Mouse (Mus musculus): ENCODE data around the gene Myh10. TPM values are rescaled to one million over a fixed set of nuclear protein-coding genes. Genes with fewer than 3 reads are reported as not detected.
"Not testable (repeated sequence)": the region's sequence is repeated elsewhere in the genome, so short reads cannot be mapped to it uniquely, and the experiment has no call there.

The Myh10 gene
- polyA plus RNA-seq, 1 experiment from 2014 or later, result 94.9 TPM

DNA sequence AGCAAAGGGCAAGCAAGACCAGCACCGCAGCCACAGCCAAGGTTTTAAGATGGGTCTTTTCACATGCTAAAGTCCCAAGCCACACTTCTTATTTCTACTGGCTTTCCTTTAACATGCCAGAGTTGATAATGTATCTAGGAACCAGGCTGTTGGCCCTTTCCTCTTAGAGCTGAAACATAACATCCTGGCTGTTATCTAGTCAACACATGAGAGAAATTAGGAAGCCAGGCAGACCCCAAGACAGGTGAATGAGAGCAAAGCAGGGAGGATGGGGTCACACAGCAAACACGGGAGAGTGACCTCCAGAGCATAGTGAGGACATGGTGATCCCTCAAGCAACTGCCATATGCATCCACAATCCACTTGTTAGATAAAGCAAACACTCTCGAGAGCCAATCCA, 135.4 kb downstream of the Myh10 start:
- H3K4me1 ChIP-seq (ENCODE audit: control insufficient read depth, insufficient read depth, low read depth, low read length), result no peaks in the 10 kb centered on the region
- peaks cover 18% of the 10 kb centered on the region for H3K36me3 ChIP-seq (ENCODE audit: control insufficient read depth, insufficient read depth, low read length)
- H3K27ac ChIP-seq (ENCODE audit: low read depth, low read length), result no peak overlapping the region
- ATAC-seq, result no peak
- H3K9ac ChIP-seq (ENCODE audit: low read depth, low read length), result no peak overlapping the region
- no peak overlapping the region for H3K4me3 ChIP-seq (ENCODE audit: low read length)
- H3K27me3 ChIP-seq (replicated peaks; ENCODE audit: control insufficient read depth, insufficient read depth, low read length), result no peaks in the 10 kb centered on the region
- 77% methylated on average over 3 of the region's 3 CpGs for WGBS
- H3K4me2 ChIP-seq (ENCODE audit: low read length), result no peak overlapping the region
- no peaks in the 10 kb centered on the region for H3K9me3 ChIP-seq (ENCODE audit: control insufficient read depth, low read length)

DNA sequence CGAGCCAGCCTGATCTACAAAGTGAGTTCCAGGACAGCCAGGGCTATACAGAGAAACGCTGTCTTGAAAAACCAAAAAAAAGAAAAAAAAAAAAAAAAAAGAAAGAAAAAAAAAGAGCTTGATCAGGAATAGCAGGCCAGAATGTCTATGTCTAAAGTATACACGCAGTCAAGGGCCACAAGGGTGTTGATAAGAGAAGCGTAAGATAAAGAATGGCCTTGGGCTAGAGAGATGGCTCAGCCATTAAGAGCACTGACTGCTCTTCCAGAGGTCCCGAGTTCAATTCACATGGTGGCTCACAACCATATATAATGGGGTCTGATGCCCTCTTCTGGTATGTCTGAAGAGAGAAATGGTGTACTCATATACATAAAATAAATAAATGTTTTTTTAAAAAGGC, 140.2 kb downstream of the Myh10 start:
- H3K4me2 ChIP-seq (ENCODE audit: low read length); H3K27me3 ChIP-seq (replicated peaks; ENCODE audit: control insufficient read depth, insufficient read depth, low read length); H3K27ac ChIP-seq (ENCODE audit: low read depth, low read length); H3K9ac ChIP-seq (ENCODE audit: low read depth, low read length); H3K9me3 ChIP-seq (ENCODE audit: control insufficient read depth, low read length); ATAC-seq; H3K4me3 ChIP-seq (ENCODE audit: low read length); H3K4me1 ChIP-seq (ENCODE audit: control insufficient read depth, insufficient read depth, low read depth, low read length): not testable (repeated sequence)
- peaks cover 32% of the 10 kb centered on the region for H3K36me3 ChIP-seq (ENCODE audit: control insufficient read depth, insufficient read depth, low read length)
- WGBS, result 95% methylated on average over 5 of the region's 5 CpGs

DNA sequence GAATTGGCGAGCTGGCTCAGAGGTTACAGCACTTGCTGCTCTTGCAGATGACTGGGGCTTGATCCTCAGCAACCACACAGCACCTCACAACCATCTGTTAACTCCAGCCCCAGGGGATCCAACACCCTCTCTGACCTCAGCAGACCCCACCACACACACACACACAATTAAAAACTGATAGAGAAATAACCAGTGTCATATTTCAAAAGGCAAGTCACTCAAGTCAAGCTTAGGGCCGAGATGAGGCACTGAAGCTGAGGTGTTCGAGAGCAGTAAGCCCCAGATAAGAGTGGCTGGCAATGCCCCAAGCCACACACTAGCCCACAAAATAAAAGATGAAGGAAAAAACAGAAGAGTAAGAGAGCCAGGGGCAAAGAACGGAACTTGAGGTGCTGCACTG, 141.4 kb downstream of the Myh10 start:
- WGBS, result 78% methylated on average over 4 of the region's 4 CpGs
- H3K4me1 ChIP-seq (ENCODE audit: control insufficient read depth, insufficient read depth, low read depth, low read length), result no peaks in the 10 kb centered on the region
- H3K27ac ChIP-seq (ENCODE audit: low read depth, low read length), result no peak overlapping the region
- H3K4me2 ChIP-seq (ENCODE audit: low read length), result no peak overlapping the region
- H3K27me3 ChIP-seq (replicated peaks; ENCODE audit: control insufficient read depth, insufficient read depth, low read length), result no peaks in the 10 kb centered on the region
- no peak overlapping the region for H3K4me3 ChIP-seq (ENCODE audit: low read length)
- no peaks in the 10 kb centered on the region for H3K9me3 ChIP-seq (ENCODE audit: control insufficient read depth, low read length)
- peaks cover 32% of the 10 kb centered on the region for H3K36me3 ChIP-seq (ENCODE audit: control insufficient read depth, insufficient read depth, low read length)
- no peak overlapping the region for H3K9ac ChIP-seq (ENCODE audit: low read depth, low read length)
- ATAC-seq, result no peak

DNA sequence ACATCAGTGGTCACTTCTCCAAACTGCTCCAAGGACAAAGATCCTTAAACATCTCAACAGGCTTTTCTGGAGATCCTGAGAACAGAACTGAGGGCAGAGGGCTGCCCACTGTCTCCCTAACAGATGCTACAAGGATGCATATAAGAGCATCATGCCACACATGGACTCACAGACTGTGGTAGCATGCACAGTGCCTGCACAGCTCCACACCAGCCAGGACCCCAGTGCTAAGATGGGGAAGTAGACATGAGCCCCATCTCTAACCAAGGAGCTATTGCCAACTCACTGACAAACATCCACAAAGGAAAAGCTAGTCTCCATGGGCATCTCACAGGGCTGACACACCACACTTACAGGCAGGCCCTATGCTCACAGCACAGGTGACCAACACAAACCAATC, 142.2 kb downstream of the Myh10 start:
- no peaks in the 10 kb centered on the region for H3K4me1 ChIP-seq (ENCODE audit: control insufficient read depth, insufficient read depth, low read depth, low read length)
- peaks cover 28% of the 10 kb centered on the region for H3K36me3 ChIP-seq (ENCODE audit: control insufficient read depth, insufficient read depth, low read length)
- no peak overlapping the region for H3K4me2 ChIP-seq (ENCODE audit: low read length)
- H3K27ac ChIP-seq (ENCODE audit: low read depth, low read length), result no peak overlapping the region
- H3K9ac ChIP-seq (ENCODE audit: low read depth, low read length), result no peak overlapping the region
- H3K27me3 ChIP-seq (replicated peaks; ENCODE audit: control insufficient read depth, insufficient read depth, low read length), result no peaks in the 10 kb centered on the region
- ATAC-seq, result no peak
- H3K4me3 ChIP-seq (ENCODE audit: low read length), result no peak overlapping the region
- H3K9me3 ChIP-seq (ENCODE audit: control insufficient read depth, low read length), result no peaks in the 10 kb centered on the region

DNA sequence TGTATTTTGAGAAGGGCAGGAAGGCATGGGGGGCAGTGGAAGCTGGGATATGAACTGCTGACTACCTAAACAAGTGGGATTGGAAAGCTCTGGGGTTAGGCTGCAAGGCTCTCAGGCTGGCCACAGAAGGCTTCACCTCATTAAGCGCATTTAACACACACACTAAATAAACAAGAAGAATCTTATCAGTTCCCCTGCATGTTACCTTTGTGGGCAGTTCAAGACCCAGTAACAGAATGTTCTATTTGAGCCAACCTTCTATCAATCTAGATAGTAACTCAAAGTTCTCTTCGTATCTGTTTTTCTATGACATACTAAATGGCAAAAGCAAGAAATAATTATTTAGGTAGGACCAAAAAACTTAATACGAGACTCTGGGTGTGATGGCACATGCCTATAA, 143.7 kb downstream of the Myh10 start:
- 96% methylated on average over 3 of the region's 3 CpGs for WGBS
- Histone ChIP-seq H3K4me1 (ENCODE audit: control insufficient read depth, insufficient read depth, low read depth, low read length) (no peaks in the 10 kb centered on the region), H3K36me3 (ENCODE audit: control insufficient read depth, insufficient read depth, low read length) (peaks cover 29% of the 10 kb centered on the region), H3K9ac (ENCODE audit: low read depth, low read length) (no peak overlapping the region), H3K9me3 (ENCODE audit: control insufficient read depth, low read length) (no peaks in the 10 kb centered on the region), H3K4me2 (ENCODE audit: low read length) (no peak overlapping the region), H3K27ac (ENCODE audit: low read depth, low read length) (no peak overlapping the region), H3K4me3 (ENCODE audit: low read length) (no peak overlapping the region), H3K27me3 (replicated peaks; ENCODE audit: control insufficient read depth, insufficient read depth, low read length) (no peaks in the 10 kb centered on the region)
- no peak for ATAC-seq

DNA sequence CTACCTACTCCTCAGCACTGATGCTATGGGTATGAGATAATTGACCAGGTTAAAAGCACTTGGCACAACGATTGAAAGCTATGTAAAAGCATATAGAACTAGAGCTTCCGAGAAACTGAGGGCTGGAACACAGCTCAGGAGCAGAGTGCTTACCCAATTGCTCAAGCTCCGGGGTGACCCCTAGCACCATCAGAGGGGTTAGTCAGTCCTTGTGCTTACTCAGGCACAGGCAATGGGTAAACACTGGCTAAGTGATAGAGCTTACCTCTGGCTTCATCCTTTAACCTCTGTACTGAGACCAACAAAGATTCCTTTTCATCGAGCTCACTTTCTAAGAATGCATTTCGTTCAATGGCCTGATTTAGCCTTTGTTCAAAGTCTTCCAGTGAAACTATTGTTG, 148.2 kb downstream of the Myh10 start:
- 67% methylated on average over 5 of the region's 5 CpGs for WGBS
- H3K9me3 ChIP-seq (ENCODE audit: control insufficient read depth, low read length), result no peaks in the 10 kb centered on the region
- no peak for ATAC-seq
- no peak overlapping the region for H3K4me2 ChIP-seq (ENCODE audit: low read length)
- no peaks in the 10 kb centered on the region for H3K4me1 ChIP-seq (ENCODE audit: control insufficient read depth, insufficient read depth, low read depth, low read length)
- peaks cover 40% of the 10 kb centered on the region for H3K36me3 ChIP-seq (ENCODE audit: control insufficient read depth, insufficient read depth, low read length)
- no peaks in the 10 kb centered on the region for H3K27me3 ChIP-seq (replicated peaks; ENCODE audit: control insufficient read depth, insufficient read depth, low read length)
- no peak overlapping the region for H3K27ac ChIP-seq (ENCODE audit: low read depth, low read length)
- H3K4me3 ChIP-seq (ENCODE audit: low read length), result no peak overlapping the region
- H3K9ac ChIP-seq (ENCODE audit: low read depth, low read length), result no peak overlapping the region

DNA sequence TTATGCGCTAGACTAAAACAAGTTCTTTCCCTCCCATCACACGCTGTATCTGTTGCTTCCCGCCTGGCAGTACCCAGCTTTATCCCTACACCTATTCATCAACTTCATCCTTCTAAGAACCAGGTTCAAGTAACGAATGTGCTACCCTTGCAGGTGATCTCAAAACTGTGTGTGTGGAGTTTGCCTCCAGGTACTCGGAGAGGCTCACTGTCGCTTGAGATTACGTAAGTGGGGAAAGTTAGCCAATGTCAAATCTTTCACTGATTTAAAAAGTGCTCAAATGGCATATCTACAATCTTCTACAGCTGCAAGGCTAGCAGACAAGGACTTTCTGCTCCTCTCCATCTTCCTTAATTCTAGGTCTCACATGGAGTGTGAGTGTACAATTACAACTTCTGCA, 159.5 kb downstream of the Myh10 start:
- 86% methylated on average over 7 of the region's 7 CpGs for WGBS

DNA sequence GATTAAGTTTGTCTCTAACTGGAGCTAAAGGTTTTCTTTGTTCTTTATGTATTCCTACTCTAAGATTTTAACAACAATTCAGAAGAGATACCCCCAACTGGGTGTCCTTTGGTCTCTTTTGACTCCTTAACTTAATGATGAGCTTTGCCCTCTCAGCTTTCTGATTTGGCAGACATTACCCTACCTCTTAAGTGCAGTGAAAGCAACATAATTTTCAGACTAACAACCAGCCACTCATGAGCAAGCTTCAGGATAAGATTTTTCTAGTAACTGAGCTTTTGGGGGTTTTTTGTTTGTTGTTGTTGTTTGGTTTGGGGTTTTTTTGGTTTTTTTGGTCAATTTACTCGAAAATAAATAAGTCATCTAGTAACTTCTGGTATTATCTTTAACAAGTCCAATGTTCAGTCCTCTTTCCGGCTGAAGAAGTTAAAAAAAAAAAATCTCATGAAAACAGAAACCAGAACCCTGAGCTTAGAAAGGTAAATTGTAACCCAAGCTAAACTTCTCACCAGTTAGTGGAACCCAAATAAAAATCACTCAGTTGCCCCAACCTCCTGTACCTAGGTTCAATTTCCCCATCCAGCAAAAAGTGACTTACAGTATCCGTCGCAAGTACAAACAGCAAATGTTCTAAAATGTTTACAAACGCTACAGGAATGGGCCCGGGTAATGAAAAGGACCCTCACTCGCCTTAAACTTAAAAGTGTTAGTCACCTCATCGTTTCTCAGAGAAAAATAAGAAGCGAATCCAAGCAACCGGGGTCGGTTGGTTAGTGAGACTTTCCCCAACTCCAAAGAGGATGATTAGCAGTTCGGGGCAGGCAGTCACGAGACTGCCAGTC, 160.5 kb downstream of the Myh10 start:
- H3K9me3 ChIP-seq (ENCODE audit: control insufficient read depth, low read length), result no peaks in the 10 kb centered on the region
- H3K27me3 ChIP-seq (replicated peaks; ENCODE audit: control insufficient read depth, insufficient read depth, low read length), result no peaks in the 10 kb centered on the region
- no peak for ATAC-seq
- peak overlapping the region; percentile 73 for H3K4me3 ChIP-seq (ENCODE audit: low read length)
- H3K4me1 ChIP-seq (ENCODE audit: control insufficient read depth, insufficient read depth, low read depth, low read length), result peaks cover 23% of the 10 kb centered on the region
- peak overlapping the region; percentile 92 for H3K27ac ChIP-seq (ENCODE audit: low read depth, low read length)
- WGBS, result 5% methylated on average over 13 of the region's 13 CpGs
- peak overlapping the region; percentile 90 for H3K9ac ChIP-seq (ENCODE audit: low read depth, low read length)
- no peaks in the 10 kb centered on the region for H3K36me3 ChIP-seq (ENCODE audit: control insufficient read depth, insufficient read depth, low read length)
- H3K4me2 ChIP-seq (ENCODE audit: low read length), result peak overlapping the region; percentile 83

More for the DNA sequence above, 159.5 kb downstream of the Myh10 start:
- 0 out of 2 replicates have a peak overlapping the region, but pooled peaks have one; percentile 0 for H3K4me2 ChIP-seq (ENCODE audit: low read length)
- no peaks in the 10 kb centered on the region for H3K27me3 ChIP-seq (replicated peaks; ENCODE audit: control insufficient read depth, insufficient read depth, low read length)
- H3K9me3 ChIP-seq (ENCODE audit: control insufficient read depth, low read length), result no peaks in the 10 kb centered on the region
- no peaks in the 10 kb centered on the region for H3K36me3 ChIP-seq (ENCODE audit: control insufficient read depth, insufficient read depth, low read length)
- H3K4me3 ChIP-seq (ENCODE audit: low read length), result no peak overlapping the region
- H3K4me1 ChIP-seq (ENCODE audit: control insufficient read depth, insufficient read depth, low read depth, low read length), result peaks cover 23% of the 10 kb centered on the region
- H3K9ac ChIP-seq (ENCODE audit: low read depth, low read length), result no peak overlapping the region
- H3K27ac ChIP-seq (ENCODE audit: low read depth, low read length), result no peak overlapping the region
- ATAC-seq, result no peak

DNA sequence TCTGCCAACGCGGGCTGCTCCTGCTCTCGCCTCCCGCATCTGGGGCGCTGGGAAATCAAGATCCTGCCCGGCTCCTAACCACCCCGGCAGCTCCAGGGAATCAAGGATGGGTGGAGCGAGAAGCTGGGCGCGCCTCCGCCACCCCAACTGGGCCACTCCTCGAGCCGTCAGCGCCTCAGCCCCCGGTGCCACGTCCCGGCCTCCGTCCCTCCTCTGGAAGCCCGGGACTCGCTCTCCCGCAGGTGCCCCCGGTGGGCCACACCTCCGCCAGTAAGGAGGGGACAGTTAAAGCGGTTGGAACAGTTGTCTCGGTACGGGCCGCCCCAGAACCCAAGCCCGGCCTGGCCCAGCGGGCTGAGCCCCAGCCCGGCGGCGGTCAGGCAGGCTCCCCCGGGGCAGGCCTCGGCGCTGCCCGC, 161.1 kb downstream of the Myh10 start:
- Histone ChIP-seq H3K9me3 (ENCODE audit: control insufficient read depth, low read length) (no peaks in the 10 kb centered on the region), H3K4me1 (ENCODE audit: control insufficient read depth, insufficient read depth, low read depth, low read length) (peaks cover 23% of the 10 kb centered on the region), H3K27me3 (replicated peaks; ENCODE audit: control insufficient read depth, insufficient read depth, low read length) (no peaks in the 10 kb centered on the region), H3K9ac (ENCODE audit: low read depth, low read length) (peak overlapping the region; percentile 90), H3K4me2 (ENCODE audit: low read length) (peak overlapping the region; percentile 83), H3K4me3 (ENCODE audit: low read length) (peak overlapping the region; percentile 73), H3K36me3 (ENCODE audit: control insufficient read depth, insufficient read depth, low read length) (no peaks in the 10 kb centered on the region), H3K27ac (ENCODE audit: low read depth, low read length) (peak overlapping the region; percentile 92)
- WGBS, result 0% methylated on average over 30 of the region's 36 CpGs
- no peak; the same call in 1 of the 2 replicates for ATAC-seq

All from hindbrain, embryonic 16.5 days (tissue).